ENCODE assay signal across 27 mouse cellular contexts in the genomic region with DNA sequence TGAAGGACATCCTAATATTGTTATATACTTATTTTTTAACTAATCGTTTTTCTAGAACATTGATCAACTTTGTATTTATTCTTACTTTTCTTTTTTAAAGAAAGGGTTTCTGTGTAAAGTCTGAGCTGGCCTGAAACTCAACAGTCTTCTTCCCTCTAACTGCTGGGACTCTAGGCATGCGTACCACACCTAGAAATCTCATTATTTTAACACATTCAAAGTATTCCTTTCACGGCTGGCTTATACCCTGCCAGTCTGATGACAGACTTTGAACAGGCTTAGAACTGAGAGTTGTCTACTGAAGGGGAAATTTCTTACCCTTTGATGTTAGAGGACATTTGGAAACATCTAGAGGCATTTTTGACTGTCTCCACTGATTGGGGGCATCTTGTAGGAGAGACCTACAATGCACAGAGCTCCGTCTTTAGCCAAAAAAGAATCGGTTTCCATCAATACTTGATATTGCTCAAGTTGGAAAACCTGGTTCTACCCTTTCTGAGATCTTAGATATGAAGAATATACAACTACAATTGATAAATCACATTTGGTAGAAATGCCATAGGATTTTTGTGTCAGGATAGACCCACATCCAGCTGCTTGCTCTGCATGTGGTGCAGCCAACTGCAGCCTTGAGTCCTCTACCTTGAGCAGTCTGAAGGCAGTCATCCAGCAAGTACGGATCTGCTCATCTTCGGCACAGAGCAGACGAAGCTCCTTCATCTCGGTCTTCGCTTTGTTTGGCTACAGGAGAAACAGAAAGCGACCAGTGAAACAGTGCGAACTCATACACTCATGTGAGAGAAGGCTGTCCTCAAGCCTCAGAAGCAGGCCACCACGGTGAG. TPM values are rescaled to one million over a fixed set of nuclear protein-coding genes. Genes with fewer than 3 reads are reported as not detected.
DNase-seq lines count a peak whose midpoint lies in the region; ATAC-seq and TF ChIP-seq lines count a peak whose summit lies in the region.
"Had no signal": no experiment of that assay in that cellular context is flagged by ENCODE, and none has a peak within 500 bp of the region (broad histone marks: within the 10 kb centered on the region; RNA-seq: fewer than 3 reads in every experiment).

No protein-coding gene starts in this region.

- H3K4me3 ChIP-seq in heart, embryonic 14.5 days (ENCODE audit: control insufficient read depth in 1 of 2, insufficient read depth in 1 of 2, low read depth in 1 of 2, low read length in 2 of 2), result no peak overlapping the region
- H3K4me3 ChIP-seq in lung, embryonic 14.5 days (ENCODE audit: low read depth, low read length), result no peak overlapping the region
- H3K4me3 ChIP-seq in lung, postnatal 0 days (ENCODE audit: low read depth, low read length), result no peak overlapping the region
- no peak overlapping the region for H3K4me3 ChIP-seq in embryonic facial prominence, embryonic 10.5 days
- H3K4me3 ChIP-seq in limb, embryonic 14.5 days (replicated peaks; ENCODE audit: low read length), result no peak overlapping the region
- H3K4me3 ChIP-seq: forebrain, embryonic 10.5 days; left cerebral cortex, adult 2 months; megakaryocyte, embryonic 14.5 days; midbrain, embryonic 15.5 days; neural tube, embryonic 12.5 days had no signal

- peak overlapping the region; percentile 54; the same call in 1 of the 2 replicates for H3K9ac ChIP-seq in heart, embryonic 14.5 days (ENCODE audit: low read length)
- H3K9ac ChIP-seq in lung, embryonic 14.5 days, result no peak overlapping the region
- no peak overlapping the region for H3K9ac ChIP-seq in lung, postnatal 0 days (replicated peaks; ENCODE audit: low read depth)
- no peak overlapping the region for H3K9ac ChIP-seq in limb, embryonic 14.5 days (ENCODE audit: low read depth, low read length, severe bottlenecking)
- H3K9ac ChIP-seq: hindbrain, embryonic 14.5 days; liver, postnatal 0 days; midbrain, embryonic 15.5 days; neural tube, embryonic 12.5 days had no signal

- no peak for TF ChIP-seq CTCF in lung, embryonic 14.5 days (IDR thresholded peaks at IDR 0.05; ENCODE audit: low read depth)
- no peak for TF ChIP-seq CTCF in lung, postnatal 0 days (IDR thresholded peaks at IDR 0.05)

- no peaks in the 10 kb centered on the region for H3K27me3 ChIP-seq in heart, embryonic 14.5 days (ENCODE audit: control insufficient read depth, insufficient read depth, low read length)
- H3K27me3 ChIP-seq in lung, embryonic 14.5 days (ENCODE audit: insufficient read depth, low read length), result no peaks in the 10 kb centered on the region
- no peaks in the 10 kb centered on the region for H3K27me3 ChIP-seq in lung, postnatal 0 days (replicated peaks; ENCODE audit: insufficient read depth, low read length)
- H3K27me3 ChIP-seq in embryonic facial prominence, embryonic 10.5 days (replicated peaks; ENCODE audit: low read depth, poor library complexity, severe bottlenecking), result no peaks in the 10 kb centered on the region
- H3K27me3 ChIP-seq in limb, embryonic 14.5 days (ENCODE audit: control insufficient read depth, insufficient read depth, low read length), result no peaks in the 10 kb centered on the region
- H3K27me3 ChIP-seq: megakaryocyte, embryonic 14.5 days; midbrain, embryonic 15.5 days had no signal

- no peak for ATAC-seq in heart, embryonic 14.5 days (ENCODE audit: insufficient number of reproducible peaks, insufficient read depth, low FRiP score, low read depth)
- ATAC-seq in lung, embryonic 14.5 days (ENCODE audit: insufficient read depth), result no peak
- ATAC-seq in lung, postnatal 0 days, result no peak
- no peak for ATAC-seq in limb, embryonic 14.5 days (ENCODE audit: low FRiP score, low read depth)
- ATAC-seq: forebrain, embryonic 16.5 days; inflammation-experienced regulatory T-cells, adult 6 months; midbrain, embryonic 15.5 days had no signal

- H3K9me3 ChIP-seq in heart, embryonic 14.5 days (ENCODE audit: control insufficient read depth, low read length), result no peaks in the 10 kb centered on the region
- H3K9me3 ChIP-seq in lung, embryonic 14.5 days (ENCODE audit: low read depth, low read length), result no peaks in the 10 kb centered on the region
- no peaks in the 10 kb centered on the region for H3K9me3 ChIP-seq in lung, postnatal 0 days (ENCODE audit: low read length)
- H3K9me3 ChIP-seq in embryonic facial prominence, embryonic 10.5 days, result no peaks in the 10 kb centered on the region
- no peaks in the 10 kb centered on the region for H3K9me3 ChIP-seq in limb, embryonic 14.5 days (ENCODE audit: control insufficient read depth, low read length)
- H3K9me3 ChIP-seq: forebrain, embryonic 10.5 days; megakaryocyte, embryonic 14.5 days; midbrain, embryonic 15.5 days; neural tube, embryonic 12.5 days had no signal

- peaks cover 14 to 47% of the 10 kb centered on the region in 2 experiments for H3K4me1 ChIP-seq in heart, embryonic 14.5 days (ENCODE audit: control insufficient read depth in 2 of 2, insufficient read depth in 2 of 2, low read length in 2 of 2)
- peaks cover 7% of the 10 kb centered on the region for H3K4me1 ChIP-seq in lung, embryonic 14.5 days (ENCODE audit: insufficient read depth)
- peaks cover 3% of the 10 kb centered on the region for H3K4me1 ChIP-seq in lung, postnatal 0 days (ENCODE audit: insufficient read depth, low read depth, low read length)
- peaks cover 42% of the 10 kb centered on the region for H3K4me1 ChIP-seq in embryonic facial prominence, embryonic 10.5 days
- H3K4me1 ChIP-seq in limb, embryonic 14.5 days (ENCODE audit: control insufficient read depth, insufficient read depth, low read length), result peaks cover 19% of the 10 kb centered on the region
- H3K4me1 ChIP-seq: midbrain, embryonic 15.5 days had no signal

- TF ChIP-seq EP300 in lung, postnatal 0 days (IDR thresholded peaks at IDR 0.05), result no peak

- peaks cover 94% of the 10 kb centered on the region for H3K36me3 ChIP-seq in heart, embryonic 14.5 days (ENCODE audit: control insufficient read depth, insufficient read depth, low read length)
- H3K36me3 ChIP-seq in lung, embryonic 14.5 days (ENCODE audit: insufficient read depth), result peaks cover 90% of the 10 kb centered on the region
- peaks cover 9% of the 10 kb centered on the region; the same call in 1 of the 2 replicates for H3K36me3 ChIP-seq in lung, postnatal 0 days (ENCODE audit: insufficient read depth, low read length)
- H3K36me3 ChIP-seq in embryonic facial prominence, embryonic 10.5 days (replicated peaks), result peaks cover 97% of the 10 kb centered on the region
- peaks cover 72% of the 10 kb centered on the region for H3K36me3 ChIP-seq in limb, embryonic 14.5 days (ENCODE audit: control insufficient read depth, insufficient read depth, low read length)

- intact Hi-C loops in heart, postnatal 36 days (cut with DNase I), result no loop called here

- H3K4me2 ChIP-seq in heart, embryonic 14.5 days (ENCODE audit: low read length), result no peak overlapping the region
- no peak overlapping the region for H3K4me2 ChIP-seq in lung, embryonic 14.5 days
- H3K4me2 ChIP-seq in lung, postnatal 0 days (replicated peaks; ENCODE audit: low read depth, low read length), result no peak overlapping the region
- H3K4me2 ChIP-seq in limb, embryonic 14.5 days (replicated peaks; ENCODE audit: low read depth, low read length, severe bottlenecking), result no peak overlapping the region
- H3K4me2 ChIP-seq: hindbrain, embryonic 14.5 days; liver, embryonic 11.5 days; midbrain, embryonic 15.5 days; neural tube, embryonic 12.5 days had no signal

- WGBS in heart, embryonic 14.5 days, result 82% methylated on average over 13 of the region's 13 CpGs
- WGBS in lung, embryonic 14.5 days, result 88% methylated on average over 13 of the region's 13 CpGs
- WGBS in lung, postnatal 0 days, result 82% methylated on average over 13 of the region's 13 CpGs
- 87% methylated on average over 13 of the region's 13 CpGs for WGBS in embryonic facial prominence, embryonic 10.5 days
- 88% methylated on average over 13 of the region's 13 CpGs for WGBS in limb, embryonic 14.5 days

- TF ChIP-seq POLR2A in limb, embryonic 14.5 days (IDR thresholded peaks at IDR 0.05; ENCODE audit: borderline replicate concordance, extremely low read depth, insufficient read depth, insufficient read length), result no peak

- peak overlapping the region; percentile 14 to 88; a peak in 3 of 4 replicates for H3K27ac ChIP-seq in heart, embryonic 14.5 days (replicated peaks in 1 of 2; ENCODE audit: control insufficient read depth in 1 of 2, insufficient read depth in 1 of 2, low read depth in 2 of 2, low read length in 2 of 2)
- peak overlapping the region; percentile 42; the same call in 1 of the 2 replicates for H3K27ac ChIP-seq in lung, embryonic 14.5 days (ENCODE audit: low read depth)
- H3K27ac ChIP-seq in lung, postnatal 0 days (ENCODE audit: low read length), result no peak overlapping the region
- peak overlapping the region; percentile 73; the same call in 1 of the 2 replicates for H3K27ac ChIP-seq in embryonic facial prominence, embryonic 10.5 days (replicated peaks)
- peak overlapping the region; percentile 9; the same call in 1 of the 2 replicates for H3K27ac ChIP-seq in limb, embryonic 14.5 days (replicated peaks; ENCODE audit: low read depth, low read length)
- H3K27ac ChIP-seq: hindbrain, embryonic 14.5 days; kidney, postnatal 0 days; left cerebral cortex, adult 2 months; midbrain, embryonic 15.5 days; neural tube, embryonic 12.5 days had no signal

- DNase-seq in heart, postnatal 36 days, result no peak
- DNase-seq in lung, embryonic 14.5 days, result no peak
- no peak for DNase-seq in lung, postnatal 0 days (ENCODE audit: low spot score)
- DNase-seq in embryonic facial prominence, embryonic 10.5 days (ENCODE audit: low spot score), result no peak
- no peak for DNase-seq in limb, embryonic 14.5 days (ENCODE audit: low spot score)
- DNase-seq in layer of hippocampus, postnatal 14 days (ENCODE audit: low spot score in 2 of 2), result no peak
- DNase-seq: adrenal gland, postnatal 14 days; B cell, adult 2 months; cerebellum, adult 8-10 months; cerebellum, postnatal 36 days; gastrocnemius, postnatal 10 days; layer of hippocampus, adult 9-11 months; liver, postnatal 0 days; right cerebral cortex, postnatal 25 days; spleen, adult 18-20 months; thymus, postnatal 36 days had no signal

RNA-seq across cellular contexts. Expression of a gene that starts 45.5 kb away (rescaled TPM):
- polyA plus RNA-seq in heart, embryonic 14.5 days (2014; fragmentation: Nextera tagmentation; extraction: Ambion mirVana), result 114 and 117 TPM in 2 replicates
- total RNA-seq in heart, postnatal 36 days (2021), result 1 to 10 TPM; 2.1 to 2.4 TPM
- 13.1 and 13.4 TPM in 2 replicates for polyA plus RNA-seq in lung, embryonic 14.5 days (2014; fragmentation: Nextera tagmentation; extraction: Ambion mirVana)
- 12.4 and 17.6 TPM in 2 replicates for polyA plus RNA-seq in lung, postnatal 0 days (2015; fragmentation: Nextera tagmentation; extraction: Ambion mirVana)
- 6.9 and 8.8 TPM in 2 replicates for polyA plus RNA-seq in embryonic facial prominence, embryonic 10.5 days (2016; fragmentation: Nextera tagmentation; extraction: Ambion mirVana)
- polyA plus RNA-seq in limb, embryonic 14.5 days (2012; rRNA removed), result 10.9 and 12.6 TPM in 2 replicates
- polyA plus RNA-seq in limb, embryonic 14.5 days (2014; fragmentation: Nextera tagmentation; extraction: Ambion mirVana), result 16.5 and 20.7 TPM in 2 replicates
- 10 to 100 TPM; 11.9 to 15.0 TPM for total RNA-seq in layer of hippocampus, postnatal 14 days (2021)
